Mouse (Mus musculus): ENCODE data around the gene Gm2056. TPM values are rescaled to one million over a fixed set of nuclear protein-coding genes. Genes with fewer than 3 reads are reported as not detected.
"Not testable (repeated sequence)": the region's sequence is repeated elsewhere in the genome, so short reads cannot be mapped to it uniquely, and the experiment has no call there.

Gene Gm2056
- not detected for total RNA-seq (2021)

- DNase-seq: not testable (repeated sequence)
Measured at GRCm38 (mm10) chr12:88026704-88027103, at the start of gene Gm2056. Gene Gm2056, plus strand, starts transcription at chr12:88027004.

DNA sequence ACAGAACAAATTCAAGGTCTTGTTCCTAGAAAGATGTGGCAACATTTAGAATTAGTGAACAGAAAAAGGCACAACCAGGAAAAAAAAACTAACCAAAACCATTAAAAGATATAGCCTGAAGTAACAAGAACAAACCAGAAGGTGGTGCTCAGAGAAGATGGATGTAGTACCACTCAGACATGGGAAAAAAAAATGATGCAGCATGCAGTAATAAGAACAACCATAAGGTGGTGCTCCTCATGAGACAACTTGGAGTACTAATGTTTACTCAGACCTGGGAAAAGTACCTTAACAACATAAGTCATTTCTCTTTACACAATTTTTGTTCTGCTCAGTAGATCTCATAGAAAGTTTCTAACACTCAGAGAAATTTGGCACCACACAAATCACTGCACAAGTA is 42.8 kb upstream of the Gm2056 start:
- DNase-seq: not testable (repeated sequence)

- not testable (repeated sequence) for DNase-seq
Measured at GRCm38 (mm10) chr12:88004118-88004517, 22.7 kb upstream of the Gm2056 start.

DNA sequence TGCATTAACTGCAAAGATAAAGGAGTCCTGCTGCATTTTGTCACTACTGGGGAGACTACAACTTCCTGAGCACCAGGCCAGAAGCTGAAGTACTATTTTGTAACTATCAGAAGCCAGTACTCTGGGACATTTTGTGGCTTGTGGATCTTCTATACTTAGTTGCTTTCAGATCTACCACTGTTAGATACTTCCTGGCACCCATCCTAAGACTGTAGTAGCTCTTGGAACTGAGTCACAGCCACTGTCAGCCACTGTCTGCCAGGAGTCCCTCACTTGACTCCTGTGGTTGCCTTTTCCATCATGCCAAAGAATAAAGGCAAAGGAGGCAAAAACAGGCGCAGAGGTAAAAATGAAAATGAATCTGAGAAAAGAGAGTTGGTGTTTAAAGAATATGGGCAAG is 15.3 kb upstream of the Gm2056 start, which contains the start of gene Gm2075:
TSS of gene Gm2075 (plus strand) at position 301 of the 400 bp plus-strand sequence.
- DNase-seq: not testable (repeated sequence)

DNA sequence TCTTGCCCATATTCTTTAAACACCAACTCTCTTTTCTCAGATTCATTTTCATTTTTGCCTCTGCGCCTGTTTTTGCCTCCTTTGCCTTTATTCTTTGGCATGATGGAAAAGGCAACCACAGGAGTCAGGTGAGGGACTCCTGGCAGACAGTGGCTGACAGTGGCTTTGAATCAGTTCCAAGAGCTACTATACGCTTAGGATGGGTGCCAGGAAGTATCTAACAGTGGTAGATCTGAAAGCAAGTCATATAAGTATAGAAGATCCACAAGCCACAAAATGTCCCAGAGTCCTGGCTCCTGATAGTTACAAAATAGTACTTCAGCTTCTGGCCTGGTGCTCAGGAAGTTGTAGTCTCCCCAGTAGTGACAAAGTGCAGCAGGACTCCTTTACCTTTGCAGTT is 8.1 kb upstream of the Gm2056 start, which contains the start of gene Gm6803:
TSS of gene Gm6803 (minus strand) at position 101 of the 400 bp plus-strand sequence.
- DNase-seq: not testable (repeated sequence)

GRCm38 (mm10) chr12:88032250-88032649 is 5.4 kb downstream of the Gm2056 start:
- not testable (repeated sequence) for DNase-seq

DNA sequence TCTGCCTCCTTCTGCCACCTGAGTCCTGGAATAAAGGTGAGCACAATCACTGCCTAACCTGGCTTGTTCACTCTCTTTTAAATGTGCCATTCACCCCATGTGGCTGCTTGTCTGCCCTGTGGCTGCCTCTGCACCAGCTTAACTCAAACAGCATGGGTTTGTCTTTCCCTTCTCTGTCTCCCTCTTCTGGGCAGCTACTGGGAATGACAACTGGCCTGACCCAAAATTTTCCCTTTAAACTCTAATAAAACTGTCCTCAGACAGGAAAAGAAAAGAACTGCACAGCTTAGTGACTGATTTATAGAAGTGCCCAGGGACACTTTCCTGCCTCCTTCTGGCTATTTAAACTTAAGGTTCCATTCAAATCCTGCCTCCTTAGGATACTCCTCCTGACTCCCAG is 12.3 kb downstream of the Gm2056 start:
- not testable (repeated sequence) for DNase-seq

DNA sequence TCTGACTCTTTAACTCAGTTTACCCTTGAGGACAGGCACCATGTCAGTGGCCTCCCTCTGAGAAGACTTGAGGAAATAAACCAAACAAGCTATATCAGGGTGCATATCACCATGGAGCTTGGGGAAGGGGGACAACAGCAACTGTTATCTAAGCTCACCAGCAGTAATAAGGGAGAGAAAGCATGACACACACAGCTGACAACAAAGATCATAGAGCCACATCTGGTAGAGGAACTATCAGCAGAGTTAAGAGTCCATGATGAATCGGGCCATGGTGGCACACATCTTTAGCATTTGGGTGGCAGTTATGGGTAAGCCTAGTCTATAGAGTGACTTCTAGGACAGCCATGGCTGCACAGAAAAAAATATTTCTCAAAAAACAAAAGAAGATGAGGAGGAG is 12.9 kb downstream of the Gm2056 start:
- not testable (repeated sequence) for DNase-seq

- DNase-seq: not testable (repeated sequence)
Measured at GRCm38 (mm10) chr12:88045226-88045625, 18.4 kb downstream of the Gm2056 start.

Other genes starting within 250 kb of the Gm2056 start
- not detected for gene Gm21936, start 231.5 kb upstream of the Gm2056 start, total RNA-seq (2021)
- gene BB287469, start 210.4 kb upstream of the Gm2056 start, total RNA-seq (2021): not detected
- gene Gm2001, start 184.7 kb upstream of the Gm2056 start, total RNA-seq (2021): not detected
- not detected for gene Gm2016, start 152.9 kb upstream of the Gm2056 start, total RNA-seq (2021)
- gene Gm2022, start 131.6 kb upstream of the Gm2056 start, total RNA-seq (2021): not detected
- not detected for gene Gm2035, start 107.1 kb upstream of the Gm2056 start, total RNA-seq (2021)
- gene Gm2042, start 72.9 kb upstream of the Gm2056 start, total RNA-seq (2021): not detected
- not detected for gene Gm2075, start 15.2 kb upstream of the Gm2056 start, total RNA-seq (2021)
- not detected for gene Gm6803, start 8.2 kb upstream of the Gm2056 start, total RNA-seq (2021)
- not detected for gene Gm16368, start 56.7 kb downstream of the Gm2056 start, total RNA-seq (2021)
- not detected for gene Gm10436, start 155.1 kb downstream of the Gm2056 start, total RNA-seq (2021)
- not detected for gene Gm8332, start 223.1 kb downstream of the Gm2056 start, total RNA-seq (2021)
- gene Gm5662, start 247.5 kb downstream of the Gm2056 start, total RNA-seq (2021): not detected